26 mouse cellular contexts compared by ENCODE assay signal in genomic region chr19:23930826-23931225, GRCm38 (mm10).
DNase-seq lines count a peak whose midpoint lies in the region; ATAC-seq lines count a peak whose summit lies in the region.
"Had no signal": no experiment of that assay in that cellular context is flagged by ENCODE, and none has a peak within 500 bp of the region (broad histone marks: within the 10 kb centered on the region; RNA-seq: fewer than 3 reads in every experiment).

No protein-coding gene starts in this region.

- no peak for DNase-seq in frontal cortex, postnatal 14 days (ENCODE audit: low spot score in 2 of 2)
- DNase-seq in left cerebral cortex, adult 18-20 months (ENCODE audit: low spot score in 2 of 2), result peak; percentile 42 to 59
- no peak for DNase-seq in left cerebral cortex, postnatal 4 days
- peak; percentile 92 for DNase-seq in brain, adult 2 months (ENCODE audit: low read depth, low spot score)
- DNase-seq in left cerebral cortex, postnatal 25 days (ENCODE audit: low spot score in 2 of 2), result peak; percentile 40 to 82
- no peak for DNase-seq in lung, postnatal 10 days
- DNase-seq: adrenal gland, adult 8-10 months; cerebellum, adult 11 months; cerebellum, adult 9-10 months; cerebellum, postnatal 36 days; gastrocnemius, adult 2 months; gastrocnemius, postnatal 36 days; heart, adult 2 months; kidney, adult 18-20 months; kidney, postnatal 25 days; liver, postnatal 0 days had no signal

- intact Hi-C loops in left cerebral cortex, postnatal 4 days (cut with DNase I), result no loop called here
- intact Hi-C loops in left cerebral cortex, postnatal 25 days (cut with DNase I), result no loop called here

- H3K4me3 ChIP-seq in hindbrain, embryonic 13.5 days, result no peak overlapping the region
- H3K4me3 ChIP-seq: gastrocnemius, adult 2 months; heart, adult 2 months; heart, embryonic 12.5 days; kidney, embryonic 15.5 days; liver, embryonic 12.5 days; midbrain, embryonic 15.5 days had no signal

- no peaks in the 10 kb centered on the region for H3K4me1 ChIP-seq in hindbrain, embryonic 13.5 days (replicated peaks)
- H3K4me1 ChIP-seq: heart, embryonic 12.5 days; kidney, embryonic 15.5 days; liver, embryonic 12.5 days; midbrain, embryonic 15.5 days had no signal

- no peak overlapping the region for H3K4me2 ChIP-seq in hindbrain, embryonic 13.5 days
- H3K4me2 ChIP-seq: heart, embryonic 12.5 days; kidney, embryonic 15.5 days; liver, embryonic 12.5 days; midbrain, embryonic 15.5 days had no signal

- H3K36me3 ChIP-seq in hindbrain, embryonic 13.5 days, result peaks cover 72% of the 10 kb centered on the region
- H3K36me3 ChIP-seq: G1E; heart, embryonic 12.5 days; kidney, embryonic 15.5 days; liver, embryonic 12.5 days had no signal

- WGBS in hindbrain, embryonic 13.5 days, result 90% methylated on average over 5 of the region's 5 CpGs

- peak; percentile 91 for ATAC-seq in frontal cortex, adult (ENCODE audit: low TSS enrichment)
- no peak for ATAC-seq in hindbrain, embryonic 13.5 days (ENCODE audit: low FRiP score)
- ATAC-seq: forebrain, embryonic 14.5 days; hindbrain, embryonic 16.5 days; liver, embryonic 12.5 days; liver, postnatal 0 days; midbrain, embryonic 15.5 days had no signal

- no peaks in the 10 kb centered on the region for H3K27me3 ChIP-seq in hindbrain, embryonic 13.5 days
- H3K27me3 ChIP-seq: heart, embryonic 12.5 days; kidney, embryonic 15.5 days; liver, embryonic 12.5 days; midbrain, embryonic 15.5 days had no signal

- H3K9ac ChIP-seq in hindbrain, embryonic 13.5 days, result no peak overlapping the region
- H3K9ac ChIP-seq: heart, embryonic 12.5 days; kidney, embryonic 15.5 days; liver, embryonic 12.5 days; liver, postnatal 0 days; midbrain, embryonic 15.5 days had no signal

- no peak overlapping the region for H3K27ac ChIP-seq in hindbrain, embryonic 13.5 days
- H3K27ac ChIP-seq: gastrocnemius, adult 2 months; heart, adult 2 months; kidney, embryonic 15.5 days; liver, embryonic 12.5 days; macrophage; midbrain, embryonic 15.5 days had no signal

- peaks cover 6% of the 10 kb centered on the region; the same call in 1 of the 2 replicates for H3K9me3 ChIP-seq in hindbrain, embryonic 13.5 days
- H3K9me3 ChIP-seq: G1E; liver, embryonic 12.5 days; midbrain, embryonic 15.5 days had no signal

Comparison
In these comparisons a context has a peak if more than half of its experiments do, and no peak if none do; other contexts are left out.
1. DNase-seq: peak in left cerebral cortex, adult 18-20 months (2 of 2), brain, adult 2 months (single experiment) and left cerebral cortex, postnatal 25 days (2 of 2); none in frontal cortex, postnatal 14 days (0 of 2), left cerebral cortex, postnatal 4 days (single experiment) and lung, postnatal 10 days (single experiment).